Mouse (Mus musculus) limb, embryonic 14.5 days (tissue): Measurements from ENCODE around the gene Aatk. TPM values are rescaled to one million over a fixed set of nuclear protein-coding genes. Genes with fewer than 3 reads are reported as not detected.
A peak's percentile ranks its signal among the peaks of the same experiment; 100 is the strongest.

Source experiments
- ATAC-seq: fragments of 200-750 bp; cut with Nextera tagmentation; 2 replicates; pipeline ENCODE4 v1.8.0; 2017; ENCODE audit warnings: low read depth, moderate number of reproducible peaks, moderate TSS enrichment; ENCODE audit not compliant: low FRiP score
- DNase-seq: peaks from one replicate; pipeline ENCODE4 v3.0.0-alpha.2; 2015; ENCODE audit warnings: low spot score
- H3K27ac ChIP-seq: fragments of 300-500 bp; sonication (generic); replicated peaks from 2 replicates; pipeline ENCODE4 v1.5.1; 2014; ENCODE audit warnings: low read depth, mild to moderate bottlenecking, low read length, moderate library complexity, mixed read lengths
- H3K27me3 ChIP-seq: fragments of 300-500 bp; sonication (generic); 2 replicates; pipeline ENCODE4 v1.6.1; 2014; ENCODE audit warnings: low read length, mixed read lengths; ENCODE audit not compliant: control insufficient read depth, insufficient read depth
- H3K36me3 ChIP-seq: fragments of 300-500 bp; sonication (generic); 2 replicates; pipeline ENCODE4 v1.6.1; 2014; ENCODE audit warnings: mild to moderate bottlenecking, low read length, moderate library complexity, mixed read lengths; ENCODE audit not compliant: control insufficient read depth, insufficient read depth
- H3K4me1 ChIP-seq: fragments of 300-500 bp; sonication (generic); 2 replicates; pipeline ENCODE4 v1.6.1; 2014; ENCODE audit warnings: antibody characterized with exemption, low read length, mixed read lengths; ENCODE audit not compliant: control insufficient read depth, insufficient read depth
- H3K4me2 ChIP-seq: fragments of 300-500 bp; sonication (generic); replicated peaks from 2 replicates; pipeline ENCODE4 v1.6.1; 2014; ENCODE audit warnings: low read depth, mild to moderate bottlenecking, low read length, moderate library complexity; ENCODE audit not compliant: severe bottlenecking
- H3K4me3 ChIP-seq: fragments of 300-500 bp; sonication (generic); replicated peaks from 2 replicates; pipeline ENCODE4 v1.5.1; 2014; ENCODE audit warnings: low read length
- H3K9ac ChIP-seq: fragments of 300-500 bp; sonication (generic); 2 replicates; pipeline ENCODE4 v1.6.1; 2014; ENCODE audit warnings: mild to moderate bottlenecking, low read depth, low read length, moderate library complexity; ENCODE audit not compliant: severe bottlenecking
- H3K9me3 ChIP-seq: fragments of 300-500 bp; sonication (generic); 2 replicates; pipeline ENCODE4 v1.6.1; 2016; ENCODE audit warnings: low read length; ENCODE audit not compliant: control insufficient read depth
- POLR2A ChIP-seq: fragments of 200-500 bp; IDR thresholded peaks from 2 replicates; pipeline ENCODE4 v1.8.0; 2012; ENCODE audit warnings: inconsistent platforms, mild to moderate bottlenecking, moderate library complexity, borderline replicate concordance; ENCODE audit not compliant: insufficient read depth, insufficient read length; ENCODE audit errors: extremely low read depth
- WGBS: fragments of 180-500 bp; shearing (Covaris S2); extraction: QIAGEN DNeasy Blood & Tissue Kit; methylation state at CpG from one replicate; pipeline ENCODE4 v1.1.7; 2014; 5-methylcytosine and 5-hydroxymethylcytosine counted together
- polyA plus RNA-seq, 2 experiments: library from polyadenylated mRNA; depleted of rRNA in 1 of 2; stranded (reverse) in 1 of 2; unstranded in 1 of 2; fragments of >200 nt; fragmentation: Nextera tagmentation in 1 of 2; extraction: Ambion mirVana in 1 of 2; gene quantifications; 2 replicates each; pipeline versions ENCODE4 v1.2.1 to v1.2.3; 2012 to 2014

Gene Aatk
- polyA plus RNA-seq, 2 experiments: 5.9 to 14.8 TPM

DNA sequence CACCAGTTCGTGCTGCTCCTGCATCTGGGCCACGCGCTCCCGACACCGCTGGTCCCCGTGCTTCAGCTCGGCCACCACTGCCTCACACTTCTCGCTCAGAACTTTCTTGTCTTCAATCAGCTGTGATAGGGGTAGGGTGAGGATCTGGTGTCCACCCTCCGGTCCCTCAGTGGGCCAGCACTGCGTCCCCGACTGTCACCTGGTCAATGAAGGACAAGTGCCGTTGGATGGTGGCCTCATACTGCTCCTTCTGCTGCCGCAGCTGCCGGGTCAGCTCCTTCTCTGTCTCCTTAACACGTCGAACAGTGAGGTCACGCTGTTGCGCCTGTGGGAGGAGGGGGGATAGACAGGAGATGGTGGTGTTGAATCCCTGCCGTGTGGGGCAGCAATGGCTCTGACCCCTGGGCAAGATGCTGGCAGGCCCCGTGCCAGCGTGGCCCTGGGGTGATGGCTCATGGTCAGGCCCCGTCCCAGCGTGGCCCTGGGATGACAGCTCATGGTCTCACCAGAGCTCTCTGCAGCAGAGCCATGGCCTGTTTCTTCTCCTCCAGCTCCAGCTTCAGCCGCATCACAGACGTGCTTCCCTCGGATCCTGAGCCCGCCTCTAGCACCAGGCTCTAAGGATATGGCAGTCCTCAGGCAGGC, 23.4 kb upstream of the Aatk start:
- H3K9ac ChIP-seq: no peak overlapping the region
- H3K9me3 ChIP-seq: no peaks in the 10 kb centered on the region
- no peak overlapping the region for H3K27ac ChIP-seq
- H3K36me3 ChIP-seq: peaks cover 89% of the 10 kb centered on the region
- ATAC-seq: no peak
- no peak overlapping the region for H3K4me3 ChIP-seq
- WGBS: 90% methylated on average over 27 of the region's 27 CpGs
- H3K4me2 ChIP-seq: no peak overlapping the region
- no peak for TF ChIP-seq POLR2A
- 0 out of 2 replicates have a peak, but pooled peaks cover 4% of the 10 kb centered on the region for H3K4me1 ChIP-seq
- H3K27me3 ChIP-seq: no peaks in the 10 kb centered on the region
- DNase-seq: no peak

DNA sequence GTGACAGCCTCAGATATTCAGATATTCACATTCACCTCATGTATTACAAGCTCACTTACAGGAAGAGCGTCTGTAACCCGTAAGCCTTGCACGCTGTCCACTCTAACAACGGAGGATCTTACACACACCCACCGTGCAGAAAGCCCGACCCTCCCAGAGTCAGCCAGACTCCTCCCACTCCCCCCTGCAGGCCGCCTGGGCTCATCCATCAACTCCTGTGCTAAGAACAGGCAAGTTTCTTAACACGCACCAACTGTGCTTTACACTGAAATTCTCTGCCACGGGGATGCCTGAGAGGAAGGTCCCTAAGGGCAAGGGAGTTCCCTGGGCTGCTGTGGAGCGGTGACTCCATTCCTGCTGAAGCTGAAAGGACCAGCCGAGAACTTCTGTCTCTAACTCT, 22.3 kb upstream of the Aatk start:
- no peaks in the 10 kb centered on the region for H3K9me3 ChIP-seq
- H3K9ac ChIP-seq: no peak overlapping the region
- no peaks in the 10 kb centered on the region for H3K27me3 ChIP-seq
- DNase-seq: no peak
- no peak overlapping the region for H3K4me3 ChIP-seq
- ATAC-seq: no peak
- no peak for TF ChIP-seq POLR2A
- H3K36me3 ChIP-seq: peaks cover 93% of the 10 kb centered on the region
- 36% methylated on average over 11 of the region's 11 CpGs for WGBS
- H3K27ac ChIP-seq: no peak overlapping the region
- no peaks in the 10 kb centered on the region for H3K4me1 ChIP-seq
- H3K4me2 ChIP-seq: no peak overlapping the region

DNA sequence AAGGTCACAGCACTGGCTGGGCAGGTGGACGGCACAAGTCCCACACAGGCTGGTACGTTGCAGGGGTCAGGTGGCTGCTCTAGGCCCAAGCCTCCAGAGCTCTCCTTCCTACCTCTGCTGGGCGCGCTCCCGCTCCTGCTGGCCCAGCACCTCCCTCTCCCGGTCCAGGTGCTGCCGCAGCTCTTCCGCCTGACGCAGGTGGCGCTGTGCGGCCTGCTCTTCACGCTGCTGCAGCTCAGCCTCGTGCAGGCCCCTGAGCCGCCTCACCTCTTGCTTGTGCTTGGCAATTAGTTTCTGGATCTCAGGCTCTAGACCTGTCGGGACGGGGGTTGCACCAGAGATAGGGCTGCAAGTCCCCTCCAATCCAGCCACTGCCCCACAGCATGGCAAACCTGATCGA, 20.9 kb upstream of the Aatk start:
- no peak for DNase-seq

DNA sequence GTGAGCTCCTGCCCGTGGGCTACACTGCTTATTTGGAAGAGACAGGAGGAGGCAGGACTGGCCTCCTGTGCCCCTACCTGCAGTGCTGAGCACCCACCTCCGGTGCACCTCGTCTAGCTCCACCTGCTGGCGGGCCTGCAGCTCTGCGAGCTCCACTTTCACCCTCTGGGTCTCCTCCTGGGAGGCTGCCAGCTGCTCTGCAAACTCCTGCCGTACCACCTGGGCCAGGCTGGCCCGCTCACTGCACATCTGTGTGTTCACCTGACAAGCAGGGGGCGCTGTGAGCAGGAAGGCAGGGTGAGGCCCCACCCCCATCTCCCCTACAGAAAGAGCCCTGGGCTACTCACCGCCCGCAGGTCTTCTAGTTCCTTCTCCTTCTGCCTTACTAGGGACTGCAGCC, 18.3 kb upstream of the Aatk start:
- WGBS: 22% methylated on average over 9 of the region's 10 CpGs

More for the DNA sequence above, 20.9 kb upstream of the Aatk start:
- no peak overlapping the region for H3K4me3 ChIP-seq
- no peaks in the 10 kb centered on the region for H3K27me3 ChIP-seq
- H3K4me1 ChIP-seq: no peaks in the 10 kb centered on the region
- H3K36me3 ChIP-seq: peaks cover 90% of the 10 kb centered on the region
- no peak overlapping the region for H3K27ac ChIP-seq
- ATAC-seq: no peak
- 49% methylated on average over 12 of the region's 17 CpGs for WGBS
- H3K4me2 ChIP-seq: no peak overlapping the region
- no peak for TF ChIP-seq POLR2A
- H3K9ac ChIP-seq: no peak overlapping the region
- H3K9me3 ChIP-seq: no peaks in the 10 kb centered on the region

DNA sequence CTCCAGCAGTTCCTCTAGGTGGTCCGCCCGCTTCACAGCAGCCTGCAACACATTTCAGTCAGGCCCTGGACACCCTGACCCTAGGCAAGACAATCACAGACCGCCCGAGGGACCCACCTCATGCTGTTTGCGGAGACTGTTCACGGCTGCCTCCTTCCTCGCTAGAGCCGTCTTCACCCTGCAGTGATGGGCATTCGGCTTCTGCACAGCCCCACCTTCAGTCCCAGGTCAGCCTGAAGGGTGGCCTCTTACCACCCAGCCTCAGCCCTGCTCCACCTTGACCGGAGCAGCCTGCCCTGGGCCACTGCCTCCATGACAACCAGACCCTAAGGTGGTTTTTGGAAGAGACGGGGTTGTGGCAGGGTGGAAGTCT, 17.7 kb upstream of the Aatk start:
- WGBS: 87% methylated on average over 11 of the region's 11 CpGs
- peaks cover 59% of the 10 kb centered on the region for H3K36me3 ChIP-seq
- no peaks in the 10 kb centered on the region for H3K4me1 ChIP-seq

More for the DNA sequence above, 18.3 kb upstream of the Aatk start:
- Histone ChIP-seq H3K27me3 (no peaks in the 10 kb centered on the region), H3K36me3 (peaks cover 65% of the 10 kb centered on the region), H3K4me2 (no peak overlapping the region), H3K4me1 (no peaks in the 10 kb centered on the region), H3K9ac (no peak overlapping the region), H3K27ac (no peak overlapping the region), H3K9me3 (no peaks in the 10 kb centered on the region), H3K4me3 (no peak overlapping the region)
- TF ChIP-seq POLR2A: no peak
- DNase-seq: peak; percentile 28
- ATAC-seq: no peak

More for the DNA sequence above, 17.7 kb upstream of the Aatk start:
- Histone ChIP-seq H3K9me3 (no peaks in the 10 kb centered on the region), H3K27me3 (no peaks in the 10 kb centered on the region), H3K9ac (no peak overlapping the region), H3K4me3 (no peak overlapping the region), H3K4me2 (no peak overlapping the region), H3K27ac (no peak overlapping the region)
- ATAC-seq: no peak
- no peak for TF ChIP-seq POLR2A
- no peak for DNase-seq
